Mouse (Mus musculus): ENCODE measurements around the gene Ern1. TPM values are rescaled to one million over a fixed set of nuclear protein-coding genes. Genes with fewer than 3 reads are reported as not detected.

Ern1 gene
- polyA plus RNA-seq, 1 experiment from 2014 or later: 7.5 TPM

- H3K4me3 ChIP-seq (ENCODE audit: low read depth, low read length): no peak overlapping the region
- no peak overlapping the region for H3K9ac ChIP-seq (ENCODE audit: low read depth, low read length)
- no peaks in the 10 kb centered on the region for H3K36me3 ChIP-seq (ENCODE audit: control insufficient read depth, insufficient read depth, low read length)
- no peak for DNase-seq (ENCODE audit: low spot score)
- H3K4me2 ChIP-seq: no peak overlapping the region
- no peaks in the 10 kb centered on the region for H3K4me1 ChIP-seq (replicated peaks; ENCODE audit: control insufficient read depth, insufficient read depth, low read length)
- ATAC-seq (replicated peaks; ENCODE audit: low FRiP score): no peak
- H3K27ac ChIP-seq (ENCODE audit: low read depth, low read length): no peak overlapping the region
- WGBS: 63% methylated on average over 3 of the region's 3 CpGs
- no peaks in the 10 kb centered on the region for H3K27me3 ChIP-seq (replicated peaks; ENCODE audit: control insufficient read depth, insufficient read depth, low read length)
- no peaks in the 10 kb centered on the region for H3K9me3 ChIP-seq (ENCODE audit: control insufficient read depth, low read length)
Observed at GRCm38 (mm10) chr11:106522538-106522937, 34.9 kb upstream of the Ern1 start.

- H3K27me3 ChIP-seq (replicated peaks; ENCODE audit: control insufficient read depth, insufficient read depth, low read length): no peaks in the 10 kb centered on the region
- H3K4me1 ChIP-seq (replicated peaks; ENCODE audit: control insufficient read depth, insufficient read depth, low read length): no peaks in the 10 kb centered on the region
- H3K36me3 ChIP-seq (ENCODE audit: control insufficient read depth, insufficient read depth, low read length): no peaks in the 10 kb centered on the region
- 77% methylated on average over 4 of the region's 4 CpGs for WGBS
- DNase-seq (ENCODE audit: low spot score) (no peak), ATAC-seq (replicated peaks; ENCODE audit: low FRiP score) (no peak)
- no peak overlapping the region for H3K4me2 ChIP-seq
- no peaks in the 10 kb centered on the region for H3K9me3 ChIP-seq (ENCODE audit: control insufficient read depth, low read length)
- H3K27ac ChIP-seq (ENCODE audit: low read depth, low read length): no peak overlapping the region
- H3K9ac ChIP-seq (ENCODE audit: low read depth, low read length): no peak overlapping the region
- H3K4me3 ChIP-seq (ENCODE audit: low read depth, low read length): no peak overlapping the region
Observed at GRCm38 (mm10) chr11:106521612-106522011, 34.0 kb upstream of the Ern1 start.

GRCm38 (mm10) chr11:106520404-106520803 is 32.8 kb upstream of the Ern1 start:
- 54% methylated on average over 3 of the region's 3 CpGs for WGBS
- Histone ChIP-seq H3K4me1 (replicated peaks; ENCODE audit: control insufficient read depth, insufficient read depth, low read length) (no peaks in the 10 kb centered on the region), H3K9me3 (ENCODE audit: control insufficient read depth, low read length) (no peaks in the 10 kb centered on the region), H3K9ac (ENCODE audit: low read depth, low read length) (no peak overlapping the region), H3K4me3 (ENCODE audit: low read depth, low read length) (no peak overlapping the region), H3K27me3 (replicated peaks; ENCODE audit: control insufficient read depth, insufficient read depth, low read length) (no peaks in the 10 kb centered on the region), H3K36me3 (ENCODE audit: control insufficient read depth, insufficient read depth, low read length) (no peaks in the 10 kb centered on the region), H3K4me2 (no peak overlapping the region), H3K27ac (ENCODE audit: low read depth, low read length) (no peak overlapping the region)
- no peak for DNase-seq (ENCODE audit: low spot score)
- ATAC-seq (replicated peaks; ENCODE audit: low FRiP score): no peak

- H3K9ac ChIP-seq (ENCODE audit: low read depth, low read length): no peak overlapping the region
- H3K36me3 ChIP-seq (ENCODE audit: control insufficient read depth, insufficient read depth, low read length): no peaks in the 10 kb centered on the region
- H3K4me3 ChIP-seq (ENCODE audit: low read depth, low read length): no peak overlapping the region
- no peaks in the 10 kb centered on the region for H3K9me3 ChIP-seq (ENCODE audit: control insufficient read depth, low read length)
- H3K4me2 ChIP-seq: no peak overlapping the region
- H3K4me1 ChIP-seq (replicated peaks; ENCODE audit: control insufficient read depth, insufficient read depth, low read length): peaks cover 8% of the 10 kb centered on the region
- no peak for DNase-seq (ENCODE audit: low spot score)
- H3K27ac ChIP-seq (ENCODE audit: low read depth, low read length): no peak overlapping the region
- no peak for ATAC-seq (replicated peaks; ENCODE audit: low FRiP score)
- WGBS: 67% methylated on average over 4 of the region's 4 CpGs
- H3K27me3 ChIP-seq (replicated peaks; ENCODE audit: control insufficient read depth, insufficient read depth, low read length): no peaks in the 10 kb centered on the region
Observed at GRCm38 (mm10) chr11:106519519-106519918, 31.9 kb upstream of the Ern1 start.

- no peak for DNase-seq (ENCODE audit: low spot score)
- no peaks in the 10 kb centered on the region for H3K27me3 ChIP-seq (replicated peaks; ENCODE audit: control insufficient read depth, insufficient read depth, low read length)
- no peaks in the 10 kb centered on the region for H3K9me3 ChIP-seq (ENCODE audit: control insufficient read depth, low read length)
- no peaks in the 10 kb centered on the region for H3K36me3 ChIP-seq (ENCODE audit: control insufficient read depth, insufficient read depth, low read length)
- H3K4me3 ChIP-seq (ENCODE audit: low read depth, low read length): no peak overlapping the region
- no peak overlapping the region for H3K4me2 ChIP-seq
- H3K4me1 ChIP-seq (replicated peaks; ENCODE audit: control insufficient read depth, insufficient read depth, low read length): peaks cover 18% of the 10 kb centered on the region
- ATAC-seq (replicated peaks; ENCODE audit: low FRiP score): no peak
- 48% methylated on average over 4 of the region's 4 CpGs for WGBS
- H3K27ac ChIP-seq (ENCODE audit: low read depth, low read length): no peak overlapping the region
- no peak overlapping the region for H3K9ac ChIP-seq (ENCODE audit: low read depth, low read length)
Observed at GRCm38 (mm10) chr11:106518391-106518790, 30.7 kb upstream of the Ern1 start.

- Histone ChIP-seq H3K27me3 (replicated peaks; ENCODE audit: control insufficient read depth, insufficient read depth, low read length) (no peaks in the 10 kb centered on the region), H3K27ac (ENCODE audit: low read depth, low read length) (0 out of 2 replicates have a peak overlapping the region, but pooled peaks have one; percentile 53), H3K4me3 (ENCODE audit: low read depth, low read length) (no peak overlapping the region), H3K9me3 (ENCODE audit: control insufficient read depth, low read length) (no peaks in the 10 kb centered on the region), H3K4me2 (no peak overlapping the region), H3K9ac (ENCODE audit: low read depth, low read length) (0 out of 2 replicates have a peak overlapping the region, but pooled peaks have one; percentile 10), H3K4me1 (replicated peaks; ENCODE audit: control insufficient read depth, insufficient read depth, low read length) (peaks cover 20% of the 10 kb centered on the region), H3K36me3 (ENCODE audit: control insufficient read depth, insufficient read depth, low read length) (peaks cover 2% of the 10 kb centered on the region)
- DNase-seq (ENCODE audit: low spot score) (no peak), ATAC-seq (replicated peaks; ENCODE audit: low FRiP score) (peak; percentile 89)
- WGBS: 62% methylated on average over 16 of the region's 16 CpGs
Observed at GRCm38 (mm10) chr11:106515079-106515745, 27.6 kb upstream of the Ern1 start.

- WGBS: 54% methylated on average over 5 of the region's 5 CpGs
- H3K9ac ChIP-seq (ENCODE audit: low read depth, low read length): no peak overlapping the region
- DNase-seq (ENCODE audit: low spot score) (no peak), ATAC-seq (replicated peaks; ENCODE audit: low FRiP score) (peak; percentile 42)
- peak overlapping the region; percentile 53; the same call in 1 of the 2 replicates for H3K27ac ChIP-seq (ENCODE audit: low read depth, low read length)
- no peak overlapping the region for H3K4me3 ChIP-seq (ENCODE audit: low read depth, low read length)
- peaks cover 2% of the 10 kb centered on the region for H3K36me3 ChIP-seq (ENCODE audit: control insufficient read depth, insufficient read depth, low read length)
- H3K9me3 ChIP-seq (ENCODE audit: control insufficient read depth, low read length): no peaks in the 10 kb centered on the region
- H3K4me2 ChIP-seq: no peak overlapping the region
- H3K27me3 ChIP-seq (replicated peaks; ENCODE audit: control insufficient read depth, insufficient read depth, low read length): no peaks in the 10 kb centered on the region
- H3K4me1 ChIP-seq (replicated peaks; ENCODE audit: control insufficient read depth, insufficient read depth, low read length): peaks cover 20% of the 10 kb centered on the region
Observed at GRCm38 (mm10) chr11:106514446-106514845, 26.8 kb upstream of the Ern1 start.

GRCm38 (mm10) chr11:106513166-106513565 is 25.5 kb upstream of the Ern1 start:
- no peak for ATAC-seq (replicated peaks; ENCODE audit: low FRiP score)
- H3K27ac ChIP-seq (ENCODE audit: low read depth, low read length): no peak overlapping the region
- H3K27me3 ChIP-seq (replicated peaks; ENCODE audit: control insufficient read depth, insufficient read depth, low read length): no peaks in the 10 kb centered on the region
- H3K36me3 ChIP-seq (ENCODE audit: control insufficient read depth, insufficient read depth, low read length): peaks cover 2% of the 10 kb centered on the region
- H3K4me2 ChIP-seq: no peak overlapping the region
- no peak overlapping the region for H3K4me3 ChIP-seq (ENCODE audit: low read depth, low read length)
- DNase-seq (ENCODE audit: low spot score): no peak
- no peaks in the 10 kb centered on the region for H3K9me3 ChIP-seq (ENCODE audit: control insufficient read depth, low read length)
- 50% methylated on average over 2 of the region's 2 CpGs for WGBS
- no peak overlapping the region for H3K9ac ChIP-seq (ENCODE audit: low read depth, low read length)
- H3K4me1 ChIP-seq (replicated peaks; ENCODE audit: control insufficient read depth, insufficient read depth, low read length): peaks cover 20% of the 10 kb centered on the region

GRCm38 (mm10) chr11:106512006-106512390 is 24.3 kb upstream of the Ern1 start:
- Histone ChIP-seq H3K9me3 (ENCODE audit: control insufficient read depth, low read length) (peaks cover 3% of the 10 kb centered on the region; the same call in 1 of the 2 replicates), H3K27me3 (replicated peaks; ENCODE audit: control insufficient read depth, insufficient read depth, low read length) (no peaks in the 10 kb centered on the region), H3K9ac (ENCODE audit: low read depth, low read length) (no peak overlapping the region), H3K4me3 (ENCODE audit: low read depth, low read length) (no peak overlapping the region), H3K4me2 (no peak overlapping the region), H3K36me3 (ENCODE audit: control insufficient read depth, insufficient read depth, low read length) (peaks cover 2% of the 10 kb centered on the region), H3K4me1 (replicated peaks; ENCODE audit: control insufficient read depth, insufficient read depth, low read length) (peaks cover 20% of the 10 kb centered on the region), H3K27ac (ENCODE audit: low read depth, low read length) (no peak overlapping the region)
- 87% methylated on average over 7 of the region's 7 CpGs for WGBS
- ATAC-seq (replicated peaks; ENCODE audit: low FRiP score) (no peak), DNase-seq (ENCODE audit: low spot score) (no peak)
